Mouse (Mus musculus) embryo, embryonic 11.5 days (tissue): ENCODE results near the gene Dirc2.

Experiments used
- DNase-seq: peaks from one replicate; pipeline ENCODE4 v3.0.0-alpha.2; 2012; ENCODE audit warnings: low read depth, low spot score

Dirc2 gene

DNA sequence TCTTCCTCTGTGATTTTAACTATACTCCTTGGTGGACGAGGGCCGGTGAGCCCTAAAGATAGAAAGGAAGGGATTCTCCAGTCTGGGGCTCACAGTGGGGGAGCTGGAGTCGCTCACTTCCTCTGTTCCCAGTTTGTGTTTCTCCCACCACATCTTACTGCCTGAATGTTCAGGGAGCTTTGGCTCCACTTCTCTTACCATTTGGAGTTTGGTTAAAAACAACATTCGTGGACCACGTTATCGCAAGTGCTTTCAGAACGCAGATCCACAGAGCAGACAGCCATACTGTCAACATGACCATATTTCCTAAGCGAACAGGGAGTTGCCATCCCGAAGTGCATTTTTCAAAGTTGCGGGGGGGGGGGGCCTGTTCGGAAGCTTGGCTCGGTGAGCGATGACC lies 84.1 kb downstream of the Dirc2 start:
- no peak for DNase-seq

GRCm38 (mm10) chr16:35681327-35682108 lies 87.6 kb downstream of the Dirc2 start:
- DNase-seq: no peak

GRCm38 (mm10) chr16:35678476-35678875 lies 90.7 kb downstream of the Dirc2 start:
- DNase-seq: no peak

GRCm38 (mm10) chr16:35677511-35678113 lies 91.5 kb downstream of the Dirc2 start:
- no peak for DNase-seq

DNA sequence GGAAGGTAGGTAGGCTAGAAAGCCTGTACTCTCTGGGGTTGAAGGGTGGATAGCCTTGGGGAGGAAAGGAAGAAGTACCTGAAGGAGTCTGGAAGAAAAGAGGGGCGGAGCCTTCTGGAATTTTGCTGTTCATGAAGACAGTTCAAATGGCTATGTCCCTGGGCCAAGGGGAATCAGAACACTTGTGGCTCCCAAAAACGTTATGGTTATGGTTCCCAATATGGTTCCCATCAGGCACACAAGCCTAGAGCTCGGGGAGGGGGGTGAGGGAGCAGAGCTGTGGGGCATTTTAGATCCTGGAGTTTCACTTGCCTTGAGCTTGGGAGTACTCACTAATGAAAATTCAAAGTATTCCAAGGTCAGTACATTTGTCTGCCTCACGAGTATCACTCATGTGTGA lies 104.3 kb downstream of the Dirc2 start:
- no peak for DNase-seq

- no peak for DNase-seq
Observed at GRCm38 (mm10) chr16:35663831-35664414, 105.2 kb downstream of the Dirc2 start.

GRCm38 (mm10) chr16:35660222-35660621 lies 108.9 kb downstream of the Dirc2 start:
- DNase-seq: no peak

DNA sequence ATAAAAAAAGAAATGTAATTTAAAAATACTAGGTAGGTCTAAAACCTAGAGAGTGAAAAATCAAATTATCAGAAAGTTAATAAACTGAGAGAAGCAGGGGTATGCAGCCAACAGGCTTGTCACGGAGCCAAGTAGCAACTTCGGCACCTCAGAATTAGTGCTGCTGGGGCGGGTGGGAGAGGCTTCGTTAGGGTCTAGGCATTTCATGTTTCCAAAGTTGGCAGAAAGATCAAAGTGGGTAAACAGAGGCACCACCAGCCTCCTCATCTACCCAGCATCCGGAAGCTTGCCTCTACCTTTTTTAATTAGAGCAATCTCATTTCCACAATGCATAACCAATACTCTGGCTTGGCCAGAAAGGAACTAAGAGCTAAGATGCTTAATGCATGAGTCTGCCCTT lies 115.2 kb downstream of the Dirc2 start:
- DNase-seq: no peak

DNA sequence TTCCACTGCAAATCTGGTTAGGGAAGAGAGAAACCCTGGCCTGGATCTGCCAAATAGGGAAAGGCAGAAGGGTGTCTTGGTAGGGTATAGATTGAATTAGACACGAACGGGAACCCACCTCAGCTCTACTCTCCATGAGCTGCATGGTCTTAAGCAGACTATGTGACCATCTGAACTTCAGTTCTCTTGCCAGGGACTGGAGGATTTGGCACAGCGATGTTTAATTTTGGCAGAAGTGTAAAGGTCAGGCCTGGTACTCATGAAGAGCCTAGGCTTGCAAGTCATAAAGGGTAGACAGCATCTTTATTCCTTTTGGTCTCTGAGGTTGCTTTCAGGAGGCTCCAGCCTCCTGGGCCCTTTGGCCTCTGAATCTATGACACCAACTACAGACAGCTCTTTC lies 116.5 kb downstream of the Dirc2 start:
- DNase-seq: no peak

DNA sequence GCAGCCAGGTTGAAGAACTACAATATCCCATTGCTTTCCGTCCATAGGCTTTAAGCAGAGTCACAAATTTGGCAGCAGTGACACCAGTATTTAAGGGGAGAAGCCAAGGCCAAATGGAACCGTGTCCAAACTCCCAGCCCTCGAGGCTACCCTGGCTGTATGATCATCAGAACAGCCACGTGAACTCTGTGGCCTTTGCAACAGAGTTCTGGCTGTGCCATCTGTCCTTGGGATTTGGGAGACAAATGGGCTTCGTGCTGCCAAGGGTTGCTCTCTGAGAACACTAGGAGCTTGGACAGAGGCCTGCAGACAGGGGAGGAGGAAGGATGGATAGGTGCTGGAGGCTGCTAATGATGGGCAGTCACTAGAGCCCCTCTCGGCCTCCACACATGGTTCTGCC lies 117.0 kb downstream of the Dirc2 start:
- DNase-seq: no peak

DNA sequence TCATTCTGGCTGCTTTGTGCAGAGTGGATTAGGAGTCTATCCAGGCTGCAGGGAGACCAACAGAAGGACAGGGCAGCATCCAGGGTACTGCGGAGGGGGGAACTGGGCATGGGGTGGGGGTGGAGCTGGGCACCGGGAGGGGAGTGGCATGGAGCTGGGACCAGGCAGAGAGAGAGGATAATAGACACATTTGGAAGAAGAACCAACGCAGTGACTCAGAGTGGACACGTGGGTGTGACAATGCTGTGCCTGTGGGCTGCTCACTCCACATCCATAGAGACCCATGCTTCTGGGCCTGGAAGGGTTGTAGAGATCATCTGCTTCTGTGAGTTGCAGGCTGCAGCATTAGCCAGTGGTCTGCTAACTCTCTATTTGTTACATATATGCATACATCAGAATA lies 120.3 kb downstream of the Dirc2 start:
- no peak for DNase-seq
